Mouse (Mus musculus) kidney, embryonic 14.5 days (tissue): Measurements from ENCODE around the gene Nptx1. TPM values are rescaled to one million over a fixed set of nuclear protein-coding genes. Genes with fewer than 3 reads are reported as not detected.
A peak's percentile ranks its signal among the peaks of the same experiment; 100 is the strongest.

Experiments
- ATAC-seq: fragments of 200-750 bp; cut with Nextera tagmentation; 2 replicates; pipeline ENCODE4 v1.8.0; 2017; ENCODE audit warnings: moderate number of reproducible peaks, mild to moderate bottlenecking, moderate TSS enrichment, moderate library complexity; ENCODE audit not compliant: low FRiP score, low TSS enrichment
- H3K27ac ChIP-seq: fragments of 300-500 bp; sonication (generic); 2 replicates; pipeline ENCODE4 v1.5.1; 2014; ENCODE audit warnings: low read depth, mild to moderate bottlenecking, low read length, moderate library complexity, mixed read lengths
- H3K27me3 ChIP-seq: fragments of 300-500 bp; sonication (generic); 2 replicates; pipeline ENCODE4 v1.6.1; 2014; ENCODE audit warnings: mild to moderate bottlenecking, low read length; ENCODE audit not compliant: control insufficient read depth, insufficient read depth
- H3K36me3 ChIP-seq: fragments of 300-500 bp; sonication (generic); 2 replicates; pipeline ENCODE4 v1.6.1; 2014; ENCODE audit warnings: low read length, mixed read lengths; ENCODE audit not compliant: control insufficient read depth, insufficient read depth
- H3K4me1 ChIP-seq: fragments of 300-500 bp; sonication (generic); 2 replicates; pipeline ENCODE4 v1.6.1; 2014; ENCODE audit warnings: low read length, mixed read lengths; ENCODE audit not compliant: control insufficient read depth, insufficient read depth
- H3K4me2 ChIP-seq: fragments of 300-500 bp; sonication (generic); replicated peaks from 2 replicates; pipeline ENCODE4 v1.6.1; 2014; ENCODE audit warnings: low read depth, mild to moderate bottlenecking, low read length
- H3K4me3 ChIP-seq: fragments of 300-500 bp; sonication (generic); 2 replicates; pipeline ENCODE4 v1.5.1; 2014; ENCODE audit warnings: mild to moderate bottlenecking, low read length
- H3K9ac ChIP-seq: fragments of 300-500 bp; sonication (generic); 2 replicates; pipeline ENCODE4 v1.6.1; 2014; ENCODE audit warnings: low read depth, mild to moderate bottlenecking, low read length, moderate library complexity
- H3K9me3 ChIP-seq: fragments of 300-500 bp; sonication (generic); 2 replicates; pipeline ENCODE4 v1.6.1; 2016; ENCODE audit warnings: low read length; ENCODE audit not compliant: control insufficient read depth
- WGBS: fragments of 180-500 bp; shearing (Covaris S2); extraction: QIAGEN DNeasy Blood & Tissue Kit; methylation state at CpG from one replicate; pipeline ENCODE4 v1.1.7; 2014; 5-methylcytosine and 5-hydroxymethylcytosine counted together
- polyA plus RNA-seq: library from polyadenylated mRNA; unstranded; fragments of >200 nt; fragmentation: Nextera tagmentation; extraction: Ambion mirVana; gene quantifications from 2 replicates; pipeline ENCODE4 v1.2.1, GENCODE M21; 2014

Nptx1 gene
- polyA plus RNA-seq, 1 experiment from 2014 or later, result 0.53 TPM

GRCm38 (mm10) chr11:119514108-119514860 lies 33.3 kb downstream of the Nptx1 start:
- WGBS, result 60% methylated on average over 16 of the region's 16 CpGs
- H3K4me3 ChIP-seq, result 0 out of 2 replicates have a peak overlapping the region, but pooled peaks have one; percentile 22

GRCm38 (mm10) chr11:119513038-119513659 lies 34.4 kb downstream of the Nptx1 start:
- H3K36me3 ChIP-seq, result peaks cover 10% of the 10 kb centered on the region; the same call in 1 of the 2 replicates
- no peak for ATAC-seq
- H3K9me3 ChIP-seq, result no peaks in the 10 kb centered on the region
- H3K4me2 ChIP-seq, result no peak overlapping the region
- H3K27me3 ChIP-seq, result peaks cover 4% of the 10 kb centered on the region; the same call in 1 of the 2 replicates
- H3K27ac ChIP-seq, result no peak overlapping the region
- no peak overlapping the region for H3K9ac ChIP-seq
- H3K4me1 ChIP-seq, result 0 out of 2 replicates have a peak, but pooled peaks cover 3% of the 10 kb centered on the region
- 31% methylated on average over 9 of the region's 9 CpGs for WGBS
- H3K4me3 ChIP-seq, result no peak overlapping the region

More at GRCm38 (mm10) chr11:119514108-119514860, 33.3 kb downstream of the Nptx1 start:
- peaks cover 4% of the 10 kb centered on the region; the same call in 1 of the 2 replicates for H3K27me3 ChIP-seq
- no peak for ATAC-seq
- H3K4me2 ChIP-seq, result peak overlapping the region; percentile 37
- no peak overlapping the region for H3K27ac ChIP-seq
- no peak overlapping the region for H3K9ac ChIP-seq
- H3K9me3 ChIP-seq, result no peaks in the 10 kb centered on the region
- H3K36me3 ChIP-seq, result no peaks in the 10 kb centered on the region
- 0 out of 2 replicates have a peak, but pooled peaks cover 3% of the 10 kb centered on the region for H3K4me1 ChIP-seq

DNA sequence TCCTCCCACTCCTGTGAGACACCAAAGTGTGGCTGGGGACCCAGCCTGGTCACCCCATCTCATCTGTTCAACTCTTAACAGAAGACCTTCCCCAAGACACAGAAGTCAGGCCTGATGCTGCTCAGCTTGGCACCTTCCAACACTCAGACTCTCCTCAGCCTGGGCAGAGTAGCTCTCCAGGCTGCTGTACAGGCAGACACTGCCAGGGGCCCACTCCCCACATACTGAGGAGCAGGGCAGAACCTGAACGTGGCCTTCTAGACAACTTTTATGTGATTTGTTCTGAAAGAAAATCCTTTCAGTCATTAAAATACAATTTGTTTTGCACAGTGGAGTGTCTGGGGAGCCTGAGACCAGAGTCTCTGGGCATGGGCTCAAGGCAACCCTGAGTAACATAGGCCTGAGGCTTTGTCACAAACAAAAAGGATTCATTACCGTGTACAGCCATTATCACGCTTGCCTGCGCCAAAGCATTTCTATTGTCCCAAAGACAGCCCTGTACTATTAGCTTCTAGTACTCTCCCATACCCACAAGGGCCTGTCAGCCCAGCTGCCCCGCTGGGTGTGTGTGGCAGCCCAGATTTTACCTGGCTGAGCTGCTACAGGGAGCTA lies 38.3 kb downstream of the Nptx1 start:
- Histone ChIP-seq H3K36me3 (peaks cover 42% of the 10 kb centered on the region), H3K4me2 (no peak overlapping the region), H3K4me1 (no peaks in the 10 kb centered on the region), H3K27ac (no peak overlapping the region), H3K9me3 (no peaks in the 10 kb centered on the region), H3K4me3 (no peak overlapping the region), H3K9ac (no peak overlapping the region), H3K27me3 (peaks cover 3% of the 10 kb centered on the region; the same call in 1 of the 2 replicates)
- WGBS, result 77% methylated on average over 5 of the region's 5 CpGs
- no peak for ATAC-seq

DNA sequence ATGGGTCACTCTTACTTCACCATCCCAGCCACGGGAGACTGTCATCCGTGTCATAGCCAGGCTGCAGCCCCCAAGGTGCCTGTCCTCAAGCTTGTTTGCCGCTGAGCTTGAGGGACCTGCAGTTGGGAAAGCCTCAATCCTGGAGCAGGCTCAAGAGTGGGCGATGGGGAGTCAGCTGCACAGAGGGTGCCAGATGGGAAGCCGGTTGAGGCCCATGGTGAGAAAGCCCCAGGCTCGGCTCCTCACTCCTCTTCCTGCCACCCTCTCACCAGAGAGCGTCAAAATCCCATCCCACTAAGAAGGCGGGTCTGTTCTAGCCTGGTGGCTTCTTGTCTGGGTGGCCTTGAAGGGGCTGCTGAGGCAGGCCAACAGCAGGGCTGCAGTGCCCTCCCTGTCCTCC lies 39.8 kb downstream of the Nptx1 start:
- H3K36me3 ChIP-seq, result peaks cover 49% of the 10 kb centered on the region
- no peaks in the 10 kb centered on the region for H3K27me3 ChIP-seq
- no peak overlapping the region for H3K9ac ChIP-seq
- no peak overlapping the region for H3K27ac ChIP-seq
- 82% methylated on average over 8 of the region's 8 CpGs for WGBS
- no peak for ATAC-seq
- H3K4me3 ChIP-seq, result no peak overlapping the region
- no peaks in the 10 kb centered on the region for H3K9me3 ChIP-seq
- no peak overlapping the region for H3K4me2 ChIP-seq
- no peaks in the 10 kb centered on the region for H3K4me1 ChIP-seq

- peaks cover 63% of the 10 kb centered on the region for H3K36me3 ChIP-seq
These were observed 41.2 kb downstream of the Nptx1 start for GRCm38 (mm10) chr11:119506386-119506785.

GRCm38 (mm10) chr11:119503675-119504074 lies 43.9 kb downstream of the Nptx1 start:
- no peak overlapping the region for H3K4me2 ChIP-seq
- no peak overlapping the region for H3K9ac ChIP-seq
- H3K27ac ChIP-seq, result no peak overlapping the region
- H3K27me3 ChIP-seq, result no peaks in the 10 kb centered on the region
- peak; percentile 80 for ATAC-seq
- no peaks in the 10 kb centered on the region for H3K9me3 ChIP-seq
- no peak overlapping the region for H3K4me3 ChIP-seq
- H3K36me3 ChIP-seq, result peaks cover 76% of the 10 kb centered on the region
- H3K4me1 ChIP-seq, result no peaks in the 10 kb centered on the region

More at GRCm38 (mm10) chr11:119506386-119506785, 41.2 kb downstream of the Nptx1 start:
- H3K4me3 ChIP-seq, result no peak overlapping the region
- no peak overlapping the region for H3K9ac ChIP-seq
- H3K4me1 ChIP-seq, result no peaks in the 10 kb centered on the region
- no peaks in the 10 kb centered on the region for H3K27me3 ChIP-seq
- no peak overlapping the region for H3K4me2 ChIP-seq
- 90% methylated on average over 4 of the region's 4 CpGs for WGBS
- no peak overlapping the region for H3K27ac ChIP-seq
- ATAC-seq, result no peak
- no peaks in the 10 kb centered on the region for H3K9me3 ChIP-seq

DNA sequence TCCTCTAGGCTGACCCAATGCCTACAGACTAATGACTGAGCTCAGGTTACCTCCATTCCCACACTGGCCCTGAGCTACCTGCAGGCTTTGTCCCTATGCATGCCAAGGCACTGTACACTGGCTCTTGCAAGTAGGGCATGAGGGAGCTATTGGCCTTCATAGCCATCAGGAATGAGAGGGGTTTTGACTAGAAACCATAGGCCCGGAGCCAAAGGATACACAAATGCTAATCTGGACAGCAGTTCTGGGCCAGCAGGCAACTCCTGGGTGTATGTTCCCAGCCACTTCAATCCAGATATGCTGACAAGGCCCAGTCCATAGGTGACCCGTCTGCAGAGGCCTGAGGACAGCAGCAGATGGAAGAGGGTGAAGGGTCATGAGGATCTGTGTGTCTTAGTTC lies 47.5 kb downstream of the Nptx1 start:
- WGBS, result 81% methylated on average over 2 of the region's 2 CpGs

GRCm38 (mm10) chr11:119499297-119499696 lies 48.3 kb downstream of the Nptx1 start:
- Histone ChIP-seq H3K9me3 (no peaks in the 10 kb centered on the region), H3K27ac (no peak overlapping the region), H3K36me3 (peaks cover 48% of the 10 kb centered on the region), H3K4me3 (no peak overlapping the region), H3K27me3 (no peaks in the 10 kb centered on the region), H3K4me1 (no peaks in the 10 kb centered on the region), H3K9ac (no peak overlapping the region), H3K4me2 (no peak overlapping the region)
- WGBS, result 92% methylated on average over 4 of the region's 4 CpGs
- no peak for ATAC-seq

More for the DNA sequence above, 47.5 kb downstream of the Nptx1 start:
- Histone ChIP-seq H3K9me3 (no peaks in the 10 kb centered on the region), H3K4me1 (no peaks in the 10 kb centered on the region), H3K27ac (no peak overlapping the region), H3K27me3 (no peaks in the 10 kb centered on the region), H3K4me2 (no peak overlapping the region), H3K36me3 (peaks cover 50% of the 10 kb centered on the region), H3K9ac (no peak overlapping the region), H3K4me3 (no peak overlapping the region)
- ATAC-seq, result no peak

DNA sequence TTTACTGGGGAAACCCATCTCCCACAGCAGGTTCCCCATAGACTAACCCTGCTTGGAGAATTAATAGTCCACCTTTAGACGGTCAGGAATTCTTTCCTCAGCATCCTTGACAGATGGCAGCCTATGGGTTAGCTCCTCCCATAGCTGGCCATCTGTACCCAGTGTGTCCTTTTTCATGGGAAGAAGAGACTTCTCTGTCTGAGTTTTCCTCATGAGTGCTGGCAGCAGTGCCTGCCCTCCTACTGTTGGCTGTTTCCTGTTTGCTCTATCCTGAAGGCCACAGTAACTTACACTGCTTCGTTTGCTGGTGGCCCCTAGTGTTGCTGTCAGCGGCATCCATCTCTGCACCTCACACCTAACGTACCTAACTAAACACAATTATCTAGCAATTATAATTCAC lies 50.1 kb downstream of the Nptx1 start:
- no peak overlapping the region for H3K27ac ChIP-seq
- 80% methylated on average over 4 of the region's 4 CpGs for WGBS
- H3K9ac ChIP-seq, result no peak overlapping the region
- H3K36me3 ChIP-seq, result peaks cover 41% of the 10 kb centered on the region
- no peaks in the 10 kb centered on the region for H3K9me3 ChIP-seq
- no peak overlapping the region for H3K4me3 ChIP-seq
- ATAC-seq, result no peak
- no peaks in the 10 kb centered on the region for H3K27me3 ChIP-seq
- no peak overlapping the region for H3K4me2 ChIP-seq
- H3K4me1 ChIP-seq, result no peaks in the 10 kb centered on the region
